ENCODE assay signal across 8 mouse cellular contexts in the genomic region with DNA sequence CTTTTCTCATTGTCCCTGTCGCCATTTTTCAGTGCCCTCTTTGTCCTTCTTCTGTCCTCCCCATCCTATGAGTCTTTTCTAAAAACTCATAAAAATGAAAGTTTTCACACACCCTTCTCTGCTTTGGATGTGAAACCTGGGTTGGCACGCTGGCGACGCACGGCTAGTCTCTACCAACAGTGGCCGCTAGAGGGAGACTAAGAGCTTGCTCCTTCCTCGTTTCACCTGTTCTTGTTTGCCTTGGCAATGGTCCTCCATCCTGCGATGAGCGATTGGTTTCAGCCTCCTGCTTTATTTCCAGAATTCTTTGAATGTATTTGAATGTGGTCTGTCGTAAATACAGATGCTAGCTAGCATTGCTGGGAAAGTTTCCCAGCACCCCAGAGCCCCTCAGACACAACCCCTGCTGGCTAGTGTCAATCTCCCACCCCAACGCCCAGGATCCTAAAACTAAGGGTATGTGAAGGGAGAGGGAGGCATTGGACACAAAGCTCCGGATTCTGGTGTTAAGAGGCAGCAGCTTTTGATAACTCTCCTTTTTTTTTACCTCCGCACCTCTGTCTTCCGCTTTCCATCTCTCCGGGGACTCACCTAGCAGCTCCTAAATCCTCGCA.
A peak's percentile ranks its signal among the peaks of the same experiment; 100 is the strongest.
DNase-seq lines count a peak whose midpoint lies in the region; ATAC-seq and TF ChIP-seq lines count a peak whose summit lies in the region.

No protein-coding gene starts in this region.

- WGBS in cerebellum, adult 2 months = 28% methylated on average over 16 of the region's 16 CpGs
- 40% methylated on average over 16 of the region's 16 CpGs for WGBS in hindbrain, embryonic 11.5 days

- no peak overlapping the region for H3K27ac ChIP-seq in cerebellum, adult 2 months (ENCODE audit: insufficient read depth, low read length)
- H3K27ac ChIP-seq in hindbrain, embryonic 11.5 days (ENCODE audit: low read depth, low read length) = no peak overlapping the region

- H3K36me3 ChIP-seq in G1E (replicated peaks) = no peaks in the 10 kb centered on the region
- no peaks in the 10 kb centered on the region for H3K36me3 ChIP-seq in hindbrain, embryonic 11.5 days (ENCODE audit: control insufficient read depth, insufficient read depth, low read length)

- H3K27me3 ChIP-seq in G1E (ENCODE audit: insufficient read depth, low read length) = no peaks in the 10 kb centered on the region
- no peaks in the 10 kb centered on the region for H3K27me3 ChIP-seq in cerebellum, adult 2 months (ENCODE audit: control insufficient read depth, insufficient read depth, low read length)
- no peaks in the 10 kb centered on the region for H3K27me3 ChIP-seq in hindbrain, embryonic 11.5 days (ENCODE audit: control insufficient read depth, insufficient read depth, low read length)

- DNase-seq in G1E (ENCODE audit: low spot score) = peak; percentile 54
- peak; percentile 59 to 73 for DNase-seq in cerebellum, adult 2 months
- peak; percentile 39 to 72 for DNase-seq in frontal cortex, postnatal 10 days (ENCODE audit: low spot score in 2 of 2)
- DNase-seq in hindbrain, embryonic 11.5 days (ENCODE audit: low spot score) = peak; percentile 87
- peak; percentile 72 for DNase-seq in layer of hippocampus, adult 9-10 months (ENCODE audit: low spot score)
- peak; percentile 87 for DNase-seq in lung, postnatal 10 days
- DNase-seq in ovary, postnatal 36 days (ENCODE audit: low spot score) = peak; percentile 76
- peak; percentile 82 for DNase-seq in thymus, postnatal 14 days

- peaks cover 83% of the 10 kb centered on the region for H3K4me1 ChIP-seq in G1E (ENCODE audit: insufficient read depth, low read depth, low read length)
- no peaks in the 10 kb centered on the region for H3K4me1 ChIP-seq in cerebellum, adult 2 months (ENCODE audit: control insufficient read depth, insufficient read depth, low read length)
- H3K4me1 ChIP-seq in hindbrain, embryonic 11.5 days (replicated peaks; ENCODE audit: control insufficient read depth, insufficient read depth, low read length) = no peaks in the 10 kb centered on the region

- no peak overlapping the region for H3K4me2 ChIP-seq in hindbrain, embryonic 11.5 days (replicated peaks; ENCODE audit: low read depth, low read length)

- ATAC-seq in G1E (ENCODE audit: extremely low read depth, insufficient number of reproducible peaks, low FRiP score, poor library complexity, severe bottlenecking) = no peak
- peak; percentile 65 for ATAC-seq in hindbrain, embryonic 11.5 days (ENCODE audit: low FRiP score)

- peak overlapping the region; percentile 37; the same call in 1 of the 2 replicates for H3K4me3 ChIP-seq in G1E (ENCODE audit: low read depth, low read length)
- no peak overlapping the region for H3K4me3 ChIP-seq in cerebellum, adult 2 months (replicated peaks; ENCODE audit: insufficient read depth, low read depth, low read length)
- no peak overlapping the region for H3K4me3 ChIP-seq in hindbrain, embryonic 11.5 days (ENCODE audit: low read depth, low read length)

- H3K9ac ChIP-seq in hindbrain, embryonic 11.5 days (ENCODE audit: low read depth, low read length) = no peak overlapping the region

- peaks cover 5% of the 10 kb centered on the region for H3K9me3 ChIP-seq in G1E (replicated peaks)
- H3K9me3 ChIP-seq in hindbrain, embryonic 11.5 days (ENCODE audit: control insufficient read depth, low read length) = no peaks in the 10 kb centered on the region

- TF ChIP-seq POLR2A in cerebellum, adult 2 months (IDR thresholded peaks at IDR 0.05; ENCODE audit: borderline replicate concordance, insufficient read depth, low read length) = no peak

- peak; percentile 97 for TF ChIP-seq CTCF in G1E (IDR thresholded peaks at IDR 0.05; ENCODE audit: low read depth, low read length)
- peak; percentile 89 for TF ChIP-seq CTCF in cerebellum, adult 2 months (IDR thresholded peaks at IDR 0.05; ENCODE audit: borderline replicate concordance, insufficient read depth, low read depth, low read length)
